Mouse (Mus musculus): Measurements from ENCODE around the gene Adarb2.

GRCm38 (mm10) chr13:8410353-8411318 is 208.0 kb downstream of the Adarb2 start:
- TF ChIP-seq GATA1 (IDR thresholded peaks at IDR 0.05; ENCODE audit: low read depth, low read length) (no peak), POLR2A (IDR thresholded peaks at IDR 0.05; ENCODE audit: control insufficient read depth in 1 of 2, insufficient read depth in 1 of 2, low read depth in 1 of 2, low read length in 2 of 2, poor library complexity in 1 of 2) (no peak), RCOR1 (IDR thresholded peaks at IDR 0.05; ENCODE audit: low read depth, low read length) (no peak), MAFK (IDR thresholded peaks at IDR 0.05; ENCODE audit: borderline replicate concordance, low read depth, low read length) (no peak), CTCF (IDR thresholded peaks at IDR 0.05 in 2 of 3, conservative IDR thresholded peaks at IDR 0.05 in 1 of 3; ENCODE audit: control insufficient read depth in 1 of 3, insufficient read depth in 1 of 3, low read depth in 2 of 3, low read length in 3 of 3, poor library complexity in 1 of 3, severe bottlenecking in 1 of 3) (no peak), MXI1 (IDR thresholded peaks at IDR 0.05; ENCODE audit: low read depth, low read length) (no peak), JUND (IDR thresholded peaks at IDR 0.05; ENCODE audit: low read depth, low read length) (no peak), ZNF384 (IDR thresholded peaks at IDR 0.05; ENCODE audit: low read depth, low read length) (no peak), NRF1 (IDR thresholded peaks at IDR 0.05; ENCODE audit: insufficient read depth, low read depth, low read length, poor library complexity, severe bottlenecking) (no peak), NELFE (IDR thresholded peaks at IDR 0.05; ENCODE audit: low read depth, low read length) (no peak), EP300 (IDR thresholded peaks at IDR 0.05; ENCODE audit: low read depth in 1 of 2, low read length in 2 of 2) (no peak)
